Comparison of ENCODE assay signal across 21 mouse cellular contexts in the genomic region with DNA sequence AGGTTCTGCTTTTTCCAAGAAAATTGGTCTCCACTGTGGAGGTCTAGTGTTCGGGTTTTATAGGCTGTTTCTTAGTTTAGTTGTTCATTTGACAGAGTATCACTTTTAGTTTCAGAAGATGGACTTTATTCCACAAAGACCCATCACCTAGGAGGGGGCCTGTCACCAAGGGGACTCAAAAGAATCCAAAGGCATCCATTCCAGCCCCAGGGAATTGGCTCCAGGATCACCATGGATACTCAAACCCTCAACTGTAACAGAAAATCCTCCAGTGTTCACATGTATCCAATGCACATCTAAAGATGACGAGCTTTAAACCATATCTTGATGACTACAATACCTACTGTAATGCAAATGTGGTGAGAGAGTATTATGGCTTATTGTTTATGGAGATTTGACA.
DNase-seq lines count a peak whose midpoint lies in the region; ATAC-seq and TF ChIP-seq lines count a peak whose summit lies in the region.
"Had no signal": no experiment of that assay in that cellular context is flagged by ENCODE, and none has a peak within 500 bp of the region (broad histone marks: within the 10 kb centered on the region; RNA-seq: fewer than 3 reads in every experiment).

No protein-coding gene starts in this region.

- no peak overlapping the region for H3K4me2 ChIP-seq in hindbrain, postnatal 0 days (ENCODE audit: low read depth, low read length)
- H3K4me2 ChIP-seq in midbrain, embryonic 16.5 days (ENCODE audit: low read length): no peak overlapping the region
- H3K4me2 ChIP-seq: limb, embryonic 12.5 days; liver, embryonic 11.5 days had no signal

- H3K9ac ChIP-seq in hindbrain, postnatal 0 days (replicated peaks; ENCODE audit: low read length): no peak overlapping the region
- no peak overlapping the region for H3K9ac ChIP-seq in midbrain, embryonic 16.5 days (ENCODE audit: low read depth, low read length)
- H3K9ac ChIP-seq: forebrain, postnatal 0 days; limb, embryonic 12.5 days; liver, postnatal 0 days had no signal

- no peak overlapping the region for H3K4me3 ChIP-seq in hindbrain, postnatal 0 days (ENCODE audit: low read length)
- no peak overlapping the region for H3K4me3 ChIP-seq in midbrain, embryonic 16.5 days (ENCODE audit: low read depth, low read length)
- H3K4me3 ChIP-seq: forebrain, embryonic 10.5 days; heart, embryonic 10.5 days; limb, embryonic 12.5 days; myocyte had no signal

- H3K9me3 ChIP-seq in hindbrain, postnatal 0 days (ENCODE audit: low read length): no peaks in the 10 kb centered on the region
- no peaks in the 10 kb centered on the region for H3K9me3 ChIP-seq in midbrain, embryonic 16.5 days (replicated peaks; ENCODE audit: control insufficient read depth, low read length, poor library complexity, severe bottlenecking)
- H3K9me3 ChIP-seq: forebrain, embryonic 10.5 days; heart, embryonic 10.5 days; limb, embryonic 12.5 days had no signal

- TF ChIP-seq CTCF in hindbrain, postnatal 0 days (IDR thresholded peaks at IDR 0.05; ENCODE audit: low read depth): no peak

- 31% methylated on average over 2 of the region's 2 CpGs for WGBS in hindbrain, postnatal 0 days
- 40% methylated on average over 2 of the region's 2 CpGs for WGBS in midbrain, embryonic 16.5 days

- peaks cover 6% of the 10 kb centered on the region; the same call in 1 of the 2 replicates for H3K4me1 ChIP-seq in hindbrain, postnatal 0 days (ENCODE audit: insufficient read depth, low read length)
- H3K4me1 ChIP-seq in midbrain, embryonic 16.5 days (ENCODE audit: control insufficient read depth, insufficient read depth, low read length): peaks cover 10% of the 10 kb centered on the region; the same call in 1 of the 2 replicates
- H3K4me1 ChIP-seq: heart, embryonic 10.5 days had no signal

- no peaks in the 10 kb centered on the region for H3K27me3 ChIP-seq in hindbrain, postnatal 0 days (ENCODE audit: insufficient read depth, low read length)
- no peaks in the 10 kb centered on the region for H3K27me3 ChIP-seq in midbrain, embryonic 16.5 days (ENCODE audit: control insufficient read depth, insufficient read depth, low read depth, low read length)
- H3K27me3 ChIP-seq: limb, embryonic 12.5 days had no signal

- peak; percentile 28 for DNase-seq in embryo, embryonic 10.5 days (ENCODE audit: low spot score)
- DNase-seq in embryo, embryonic 9.5 days (ENCODE audit: extremely low spot score): peak; percentile 27
- peak; percentile 27 for DNase-seq in hindbrain, postnatal 0 days (ENCODE audit: low spot score)
- DNase-seq in cerebellum, adult 18-20 months: no peak
- DNase-seq in lung, adult 18-20 months: no peak
- DNase-seq in cerebellum, postnatal 36 days: no peak
- DNase-seq: adrenal gland, adult 2 months; cerebellum, adult 11-12 months; cerebellum, postnatal 25 days; forebrain, postnatal 0 days; kidney, postnatal 36 days; liver, postnatal 0 days; lung, postnatal 10 days; right cerebral cortex, postnatal 14 days had no signal

- ATAC-seq in hindbrain, postnatal 0 days: peak; percentile 71
- ATAC-seq in midbrain, embryonic 16.5 days: 0 out of 2 replicates have a peak, but pooled peaks have one; percentile 19
- ATAC-seq: forebrain, postnatal 0 days; intestine, embryonic 16.5 days; liver, postnatal 0 days had no signal

- no peaks in the 10 kb centered on the region for H3K36me3 ChIP-seq in hindbrain, postnatal 0 days (ENCODE audit: insufficient read depth, low read length)
- H3K36me3 ChIP-seq in midbrain, embryonic 16.5 days (ENCODE audit: control insufficient read depth, insufficient read depth, low read length): no peaks in the 10 kb centered on the region
- H3K36me3 ChIP-seq: heart, embryonic 10.5 days had no signal

- no peak overlapping the region for H3K27ac ChIP-seq in hindbrain, postnatal 0 days
- H3K27ac ChIP-seq in midbrain, embryonic 16.5 days (ENCODE audit: low read length): no peak overlapping the region
- H3K27ac ChIP-seq: forebrain, embryonic 10.5 days; heart, embryonic 10.5 days; limb, embryonic 12.5 days had no signal

Comparison
In these comparisons a context has a peak if more than half of its experiments do, and no peak if none do; other contexts are left out.
1. DNase-seq: peak in embryo, embryonic 10.5 days (single experiment), embryo, embryonic 9.5 days (single experiment) and hindbrain, postnatal 0 days (single experiment); none in cerebellum, adult 18-20 months (0 of 2), lung, adult 18-20 months (0 of 2) and cerebellum, postnatal 36 days (0 of 2).